Mouse (Mus musculus): ENCODE results near the gene T2.
"Not testable (repeated sequence)": the region's sequence is repeated elsewhere in the genome, so short reads cannot be mapped to it uniquely, and the experiment has no call there.

Gene T2

GRCm38 (mm10) chr17:8367514-8368480 lies 12.0 kb downstream of the T2 start:
- DNase-seq (ENCODE audit: low spot score in 2 of 2): no peak

GRCm38 (mm10) chr17:8368570-8368969 lies 12.8 kb downstream of the T2 start:
- no peak for DNase-seq (ENCODE audit: low spot score in 2 of 2)

- DNase-seq (ENCODE audit: low spot score in 2 of 2): no peak
Observed at GRCm38 (mm10) chr17:8369171-8369570, 13.4 kb downstream of the T2 start.

- no peak for DNase-seq (ENCODE audit: low spot score in 2 of 2)
Observed at GRCm38 (mm10) chr17:8370634-8371229, 14.9 kb downstream of the T2 start.

- peak; percentile 59 to 63 for DNase-seq (ENCODE audit: low spot score in 2 of 2)
Observed at GRCm38 (mm10) chr17:8371834-8372233, 16.0 kb downstream of the T2 start.

GRCm38 (mm10) chr17:8372286-8373046 lies 16.7 kb downstream of the T2 start:
- DNase-seq (ENCODE audit: low spot score in 2 of 2): peak; percentile 52 to 77

- no peak for DNase-seq (ENCODE audit: low spot score in 2 of 2)
Observed at GRCm38 (mm10) chr17:8377298-8377697, 21.5 kb downstream of the T2 start.

GRCm38 (mm10) chr17:8385441-8385840 lies 29.6 kb downstream of the T2 start:
- DNase-seq (ENCODE audit: low spot score in 2 of 2): no peak

- DNase-seq (ENCODE audit: low spot score in 2 of 2): no peak
Observed at GRCm38 (mm10) chr17:8388463-8388862, 32.7 kb downstream of the T2 start.

- DNase-seq (ENCODE audit: low spot score in 2 of 2): no peak
Observed at GRCm38 (mm10) chr17:8388990-8389789, 33.4 kb downstream of the T2 start.

GRCm38 (mm10) chr17:8389790-8390095 lies 34.0 kb downstream of the T2 start:
- no peak for DNase-seq (ENCODE audit: low spot score in 2 of 2)

GRCm38 (mm10) chr17:8390487-8390886 lies 34.7 kb downstream of the T2 start:
- no peak for DNase-seq (ENCODE audit: low spot score in 2 of 2)

- DNase-seq (ENCODE audit: low spot score in 2 of 2): no peak
Observed at GRCm38 (mm10) chr17:8396371-8396770, 40.6 kb downstream of the T2 start.

- DNase-seq (ENCODE audit: low spot score in 2 of 2): no peak
Observed at GRCm38 (mm10) chr17:8397946-8398345, 42.2 kb downstream of the T2 start.

- not testable (repeated sequence) for DNase-seq (ENCODE audit: low spot score in 2 of 2)
Observed at GRCm38 (mm10) chr17:8403932-8404331, 48.1 kb downstream of the T2 start.

GRCm38 (mm10) chr17:8406285-8406684 lies 50.5 kb downstream of the T2 start:
- no peak for DNase-seq (ENCODE audit: low spot score in 2 of 2)

GRCm38 (mm10) chr17:8408002-8408401 lies 52.2 kb downstream of the T2 start:
- not testable (repeated sequence) for DNase-seq (ENCODE audit: low spot score in 2 of 2)

GRCm38 (mm10) chr17:8408589-8409295 lies 53.0 kb downstream of the T2 start:
- DNase-seq (ENCODE audit: low spot score in 2 of 2): no peak

GRCm38 (mm10) chr17:8410330-8410729 lies 54.5 kb downstream of the T2 start:
- DNase-seq (ENCODE audit: low spot score in 2 of 2): no peak

GRCm38 (mm10) chr17:8413656-8414055 lies 57.9 kb downstream of the T2 start:
- DNase-seq (ENCODE audit: low spot score in 2 of 2): no peak

- DNase-seq (ENCODE audit: low spot score in 2 of 2): no peak
Observed at GRCm38 (mm10) chr17:8415533-8415932, 59.7 kb downstream of the T2 start.
